In the genomic region with DNA sequence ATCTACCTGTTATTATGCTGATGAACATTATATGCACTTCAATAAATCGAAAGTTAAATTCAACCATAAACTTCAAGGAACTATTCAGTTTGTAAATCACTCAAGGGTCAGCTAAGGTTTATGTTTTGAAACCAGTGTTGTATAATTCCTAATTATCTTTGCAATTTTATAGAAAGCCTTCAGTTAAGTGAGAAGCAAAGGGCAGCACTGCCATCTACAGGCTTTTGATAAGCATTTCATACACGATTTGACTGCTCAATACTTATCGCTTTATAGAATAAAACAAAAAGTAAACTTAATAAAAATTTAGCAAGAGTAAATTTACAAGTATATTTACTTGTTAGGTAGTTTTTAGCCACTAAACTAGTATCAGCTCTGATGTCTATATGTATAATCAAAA, we compare ENCODE assay signal across 10 mouse cellular contexts. TPM values are rescaled to one million over a fixed set of nuclear protein-coding genes. Genes with fewer than 3 reads are reported as not detected.
DNase-seq lines count a peak whose midpoint lies in the region; ATAC-seq and TF ChIP-seq lines count a peak whose summit lies in the region.
"Had no signal": no experiment of that assay in that cellular context is flagged by ENCODE, and none has a peak within 500 bp of the region (broad histone marks: within the 10 kb centered on the region; RNA-seq: fewer than 3 reads in every experiment).

No protein-coding gene starts in this region.

- no peak overlapping the region for H3K4me2 ChIP-seq in intestine, postnatal 0 days (replicated peaks; ENCODE audit: low read depth)
- H3K4me2 ChIP-seq in intestine, embryonic 15.5 days (replicated peaks), result no peak overlapping the region
- H3K4me2 ChIP-seq: heart, embryonic 13.5 days; liver, embryonic 15.5 days had no signal

- 64% methylated on average over 3 of the region's 3 CpGs for WGBS in intestine, postnatal 0 days
- WGBS in intestine, embryonic 15.5 days, result 75% methylated on average over 3 of the region's 3 CpGs

- no peaks in the 10 kb centered on the region for H3K36me3 ChIP-seq in intestine, postnatal 0 days (ENCODE audit: control insufficient read depth, insufficient read depth)
- no peaks in the 10 kb centered on the region for H3K36me3 ChIP-seq in intestine, embryonic 15.5 days
- H3K36me3 ChIP-seq: heart, embryonic 13.5 days; liver, embryonic 15.5 days had no signal

- H3K9ac ChIP-seq in intestine, postnatal 0 days (ENCODE audit: low read depth, low read length), result no peak overlapping the region
- no peak overlapping the region for H3K9ac ChIP-seq in intestine, embryonic 15.5 days
- H3K9ac ChIP-seq: heart, embryonic 13.5 days; liver, embryonic 15.5 days had no signal

- DNase-seq in CD4-positive, CD25-positive, alpha-beta regulatory T cell, adult 2 months (ENCODE audit: low read depth, low spot score), result peak; percentile 47
- peak; percentile 10 for DNase-seq in Patski (ENCODE audit: low read depth, low spot score)
- DNase-seq in left cerebral cortex, adult 2 months (ENCODE audit: extremely low spot score in 1 of 2, low spot score in 2 of 2), result peak; percentile 14 to 26
- DNase-seq in urinary bladder, postnatal 4 days (ENCODE audit: low spot score in 2 of 2), result no peak
- DNase-seq in thymus, adult 18-20 months, result no peak

- H3K4me3 ChIP-seq in intestine, postnatal 0 days (ENCODE audit: low read depth, low read length), result no peak overlapping the region
- H3K4me3 ChIP-seq in intestine, embryonic 15.5 days (replicated peaks), result no peak overlapping the region
- no peak overlapping the region for H3K4me3 ChIP-seq in left cerebral cortex, adult 2 months
- H3K4me3 ChIP-seq: heart, embryonic 13.5 days; liver, embryonic 15.5 days had no signal

- POLR2A ChIA-PET in Patski (lab: Charles Lee), result no interaction called here

- peak; percentile 74 for TF ChIP-seq CTCF in intestine, postnatal 0 days (IDR thresholded peaks at IDR 0.05; ENCODE audit: low read depth)
- TF ChIP-seq CTCF in Patski (IDR thresholded peaks at IDR 0.05), result peak; percentile 59
- TF ChIP-seq CTCF in left cerebral cortex, adult 2 months (IDR thresholded peaks at IDR 0.05), result peak; percentile 77

- in situ Hi-C loops in Patski (cut with MboI; ENCODE audit: low pct_unique_long_range_greater_than_20kb), result loop anchor here (5.0 to 25.0 kb wide), 3 partner anchors 1161 to 1674 kb away; no protein-coding TSS in a partner anchor

- H3K27ac ChIP-seq in intestine, postnatal 0 days (ENCODE audit: low read depth, low read length), result no peak overlapping the region
- H3K27ac ChIP-seq in intestine, embryonic 15.5 days, result no peak overlapping the region
- H3K27ac ChIP-seq in left cerebral cortex, adult 2 months, result no peak overlapping the region
- H3K27ac ChIP-seq: heart, embryonic 13.5 days; liver, embryonic 15.5 days had no signal

- intact Hi-C loops in left cerebral cortex, adult 2 months (cut with DNase I), result loop anchor here (5.0 to 10.0 kb wide), 3 partner anchors 1334 to 1986 kb away; no protein-coding TSS in a partner anchor

- no peak for ATAC-seq in intestine, postnatal 0 days
- ATAC-seq in intestine, embryonic 15.5 days, result no peak
- no peak for ATAC-seq in Patski

- no peaks in the 10 kb centered on the region for H3K4me1 ChIP-seq in intestine, postnatal 0 days (replicated peaks; ENCODE audit: control insufficient read depth, insufficient read depth, low read length)
- no peaks in the 10 kb centered on the region for H3K4me1 ChIP-seq in intestine, embryonic 15.5 days (replicated peaks)
- H3K4me1 ChIP-seq: heart, embryonic 13.5 days; liver, embryonic 15.5 days had no signal

- CTCF ChIA-PET in Patski (lab: Charles Lee), result interaction anchor here (1.2 kb wide), 1 partner anchor 15 kb away, joined by 3 read pairs; no protein-coding TSS in a partner anchor

- H3K27me3 ChIP-seq in intestine, postnatal 0 days (replicated peaks; ENCODE audit: control insufficient read depth, insufficient read depth, low read length), result no peaks in the 10 kb centered on the region
- H3K27me3 ChIP-seq in intestine, embryonic 15.5 days (replicated peaks), result no peaks in the 10 kb centered on the region
- H3K27me3 ChIP-seq in Patski, result no peaks in the 10 kb centered on the region
- H3K27me3 ChIP-seq: heart, embryonic 13.5 days; liver, embryonic 15.5 days had no signal

- no peaks in the 10 kb centered on the region for H3K9me3 ChIP-seq in intestine, postnatal 0 days (ENCODE audit: control insufficient read depth)
- no peaks in the 10 kb centered on the region for H3K9me3 ChIP-seq in intestine, embryonic 15.5 days
- H3K9me3 ChIP-seq: heart, embryonic 13.5 days; liver, embryonic 15.5 days had no signal

RNA-seq across cellular contexts. Expression of a gene that starts 50.7 kb away (rescaled TPM):
- not detected in 2 replicates for polyA plus RNA-seq in intestine, postnatal 0 days (2015; fragmentation: Nextera tagmentation; extraction: Ambion mirVana)
- polyA plus RNA-seq in intestine, embryonic 15.5 days (2015; fragmentation: Nextera tagmentation; extraction: Ambion mirVana), result not detected in 2 replicates
- not detected for polyA plus RNA-seq in Patski (2021)
- total RNA-seq in left cerebral cortex, adult 2 months (2021), result under 1 TPM; 0.70 to 0.96 TPM
- polyA plus RNA-seq: heart, embryonic 13.5 days; liver, embryonic 15.5 days; spleen, adult 2 months had no signal

RNA-seq across cellular contexts. Expression of a gene that starts 53.1 kb away (rescaled TPM):
- 6.0 and 7.1 TPM in 2 replicates for polyA plus RNA-seq in intestine, postnatal 0 days (2015; fragmentation: Nextera tagmentation; extraction: Ambion mirVana)
- polyA plus RNA-seq in intestine, embryonic 15.5 days (2015; fragmentation: Nextera tagmentation; extraction: Ambion mirVana), result 24.7 and 34.6 TPM in 2 replicates
- 20.0 TPM for polyA plus RNA-seq in Patski (2021)
- not detected for total RNA-seq in left cerebral cortex, adult 2 months (2021)

Comparison
In these comparisons a context has a peak if more than half of its experiments do, and no peak if none do; other contexts are left out.
1. DNase-seq: peak in CD4-positive, CD25-positive, alpha-beta regulatory T cell, adult 2 months (single experiment), Patski (single experiment) and left cerebral cortex, adult 2 months (2 of 2); none in urinary bladder, postnatal 4 days (0 of 2) and thymus, adult 18-20 months (0 of 2).
2. Peak in every context shown above with its lines, with median percentiles within 50 percentile points of each other: CTCF ChIP-seq.